Mouse (Mus musculus) lung, postnatal 4 days (tissue): ENCODE measurements around the gene Rtn1.
A peak's percentile ranks its signal among the peaks of the same experiment; 100 is the strongest.

Source experiments
- DNase-seq, 2 experiments: peaks; one replicate each; pipeline ENCODE4 v3.0.0; 2021

The Rtn1 gene

DNA sequence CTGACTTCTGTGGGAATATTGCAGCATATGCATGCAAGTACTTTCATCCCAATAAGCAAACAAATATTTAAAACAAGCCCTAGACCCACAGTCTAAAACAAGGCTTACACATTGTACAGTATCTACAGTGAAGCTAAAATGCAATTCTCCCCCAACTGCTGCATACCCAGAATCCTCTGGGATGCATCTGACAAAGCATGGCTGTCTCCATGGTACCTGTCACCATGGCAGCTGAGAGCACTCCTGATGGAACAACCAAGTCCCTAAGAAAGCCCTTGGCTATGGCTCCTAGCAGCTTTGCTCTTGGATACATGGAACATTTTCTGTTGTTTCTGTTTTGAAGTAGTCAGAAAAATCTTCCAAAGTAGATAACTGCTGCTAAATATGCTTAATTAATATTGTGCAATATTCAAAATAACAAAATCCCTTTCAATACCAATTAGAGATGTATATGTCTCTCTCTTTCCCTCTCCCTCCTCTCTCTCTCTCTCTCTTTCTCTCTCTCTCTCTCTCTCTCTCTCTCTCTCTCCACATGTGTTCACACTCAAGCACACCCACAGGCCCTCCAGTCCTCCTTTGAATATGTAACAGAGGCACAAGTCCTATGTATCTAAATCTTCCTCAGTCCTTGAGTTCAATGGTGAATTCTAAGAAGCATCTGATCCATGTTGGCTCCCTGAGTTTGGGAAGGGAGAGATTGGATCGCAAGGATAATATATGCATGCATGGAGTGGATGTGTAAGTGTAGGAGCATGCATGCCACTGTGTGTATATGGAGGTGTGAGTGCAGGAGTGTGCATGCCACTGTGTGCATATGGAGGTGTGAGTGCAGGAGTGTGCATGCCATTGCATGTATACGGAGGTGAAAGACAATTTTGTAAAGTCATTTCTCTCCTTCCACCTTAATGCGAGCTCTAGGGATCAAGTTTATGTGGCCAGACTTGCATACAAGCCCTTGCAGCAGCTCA is 143.3 kb downstream of the Rtn1 start:
- no peak for DNase-seq

DNA sequence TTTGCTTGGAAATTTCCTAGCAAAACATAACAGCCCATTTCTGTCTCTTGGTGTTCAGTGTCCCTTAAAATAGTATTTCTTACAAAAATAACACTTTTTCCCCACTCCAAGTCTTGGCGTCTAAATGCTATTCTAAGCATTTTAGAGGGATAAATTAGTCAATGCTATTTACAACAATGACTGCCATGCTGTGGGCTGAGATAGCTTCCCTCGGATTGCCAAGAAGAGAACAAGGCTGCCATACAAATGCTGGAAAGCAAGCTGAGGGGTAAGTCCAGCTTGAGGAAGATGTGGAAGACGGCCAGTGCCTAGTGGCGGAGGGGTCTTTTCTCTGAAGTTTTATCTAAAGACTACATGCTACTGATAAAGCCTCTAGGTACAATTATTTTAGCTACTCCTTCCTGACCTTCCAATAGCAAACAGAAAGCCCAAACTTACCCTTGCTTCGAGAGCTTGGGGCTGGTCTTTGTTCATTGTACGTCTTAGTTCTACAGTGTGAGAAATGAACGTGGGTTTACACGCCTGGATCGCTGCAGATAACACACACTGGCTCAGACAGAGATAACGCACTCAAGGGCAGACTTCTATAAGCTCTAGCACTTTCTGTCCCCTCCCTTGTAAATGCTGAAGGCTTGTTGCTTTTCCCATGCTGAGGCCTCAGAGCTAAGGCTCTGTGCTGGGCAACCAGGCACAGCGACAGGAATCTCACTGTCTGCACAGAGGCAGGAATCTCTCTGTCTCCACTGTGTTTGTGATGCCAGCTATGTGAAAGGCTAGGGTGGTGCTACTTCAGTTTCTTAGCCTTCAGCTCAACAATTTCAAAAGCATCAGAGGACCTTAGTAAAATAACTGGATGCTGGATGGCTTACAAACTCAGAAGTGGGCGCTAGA is 145.4 kb downstream of the Rtn1 start:
- DNase-seq, result no peak

DNA sequence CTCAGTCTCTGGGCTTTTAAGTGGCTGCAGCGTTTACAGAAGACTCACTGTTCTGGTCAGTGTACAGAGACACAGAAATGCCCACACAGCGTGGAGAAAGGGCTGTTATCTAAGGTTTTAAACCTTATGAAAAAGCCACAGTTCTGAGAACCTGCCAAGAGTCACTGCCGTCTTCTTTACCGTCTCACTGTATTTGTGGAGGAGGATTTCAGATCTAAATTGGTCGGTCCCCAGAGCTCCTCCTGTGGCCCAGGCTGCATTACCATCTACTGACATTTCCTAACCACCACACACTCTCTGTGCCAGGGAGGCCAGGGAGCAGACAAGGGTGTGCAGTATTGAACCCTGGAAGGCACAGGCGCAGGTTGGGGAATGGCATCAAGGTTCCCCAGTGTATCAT is 151.9 kb downstream of the Rtn1 start:
- DNase-seq, result no peak

DNA sequence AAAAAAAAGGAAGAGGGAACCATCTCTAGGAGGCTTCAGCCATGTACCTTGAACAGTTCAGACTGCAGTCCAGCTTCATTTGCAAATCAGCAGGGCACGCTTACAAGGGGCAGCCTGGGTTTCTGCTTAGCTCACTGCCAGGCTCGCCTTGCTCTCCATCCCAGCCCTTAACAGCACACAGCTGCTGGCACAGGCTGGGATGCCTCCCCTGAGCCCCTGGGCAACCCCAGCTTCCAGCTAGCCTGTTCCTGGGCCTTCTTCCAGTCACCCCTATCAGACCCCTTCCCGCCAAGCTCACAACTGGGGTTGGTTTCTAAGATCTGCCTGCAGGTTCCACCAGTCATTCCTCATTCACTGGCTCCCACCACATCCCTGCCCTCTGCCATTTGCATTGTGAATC is 155.8 kb downstream of the Rtn1 start:
- DNase-seq, result no peak

DNA sequence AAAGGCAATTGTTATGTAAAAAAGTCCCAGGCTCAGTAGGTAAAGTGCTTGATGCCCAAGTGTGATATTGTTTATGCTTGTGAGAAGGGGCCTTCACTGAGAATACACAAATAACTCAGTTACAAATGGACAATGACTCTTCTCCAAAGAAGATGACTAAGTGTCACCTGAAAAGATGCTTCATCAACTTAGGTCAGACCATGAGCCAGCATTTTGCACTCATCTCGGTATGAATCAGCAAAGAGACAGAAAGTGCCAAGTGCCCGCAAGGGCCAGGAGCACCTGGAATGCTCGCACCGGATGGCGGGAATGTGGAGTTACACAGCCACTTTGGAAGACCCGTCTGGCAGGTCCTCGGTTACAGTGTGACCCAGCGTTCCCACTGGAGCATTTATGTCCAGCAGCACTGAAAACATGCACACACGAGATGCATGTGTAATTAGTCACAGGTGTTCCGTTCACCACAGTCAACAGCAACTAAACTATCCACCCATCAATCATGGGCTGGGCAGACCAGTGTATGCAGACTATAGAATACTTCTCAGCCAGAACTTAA is 156.9 kb downstream of the Rtn1 start:
- DNase-seq, result no peak

DNA sequence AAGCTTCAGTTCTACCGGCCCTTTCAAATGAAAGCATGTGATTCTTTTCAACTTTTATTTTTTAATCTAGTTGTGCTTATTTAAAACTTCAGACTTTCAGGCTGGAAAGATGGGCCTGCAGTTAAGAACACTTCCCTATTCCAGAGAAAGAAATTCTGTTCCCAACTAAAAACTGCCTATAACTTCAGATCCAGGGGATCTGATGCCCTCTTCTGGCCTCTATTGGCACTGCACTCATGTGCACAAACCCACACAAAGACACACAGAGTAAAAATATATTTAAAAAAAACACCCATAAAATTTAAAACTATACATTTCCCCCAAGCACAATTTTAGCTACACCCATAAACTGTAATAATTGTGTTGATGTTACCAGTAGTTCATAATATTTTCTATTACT is 163.9 kb downstream of the Rtn1 start:
- no peak for DNase-seq

DNA sequence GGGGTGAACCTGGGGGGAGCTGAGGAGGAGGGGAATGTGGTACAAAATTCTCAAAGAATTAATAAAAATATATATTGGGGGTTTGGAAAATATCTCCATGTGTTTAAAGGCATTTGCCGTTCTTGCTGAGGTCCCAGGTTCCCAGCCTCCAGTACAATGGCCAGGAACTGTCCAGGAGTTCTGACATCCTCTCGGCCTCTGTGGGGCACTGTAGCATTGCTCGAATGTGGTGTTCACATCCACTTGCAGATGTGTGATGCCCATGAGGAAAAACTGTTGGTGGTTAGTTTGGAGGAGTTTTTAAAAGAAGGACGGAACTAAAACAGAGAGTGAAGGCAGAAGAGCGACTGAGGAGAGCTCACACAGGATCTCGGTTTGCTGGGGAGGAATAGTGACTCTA is 166.0 kb downstream of the Rtn1 start:
- no peak for DNase-seq

DNA sequence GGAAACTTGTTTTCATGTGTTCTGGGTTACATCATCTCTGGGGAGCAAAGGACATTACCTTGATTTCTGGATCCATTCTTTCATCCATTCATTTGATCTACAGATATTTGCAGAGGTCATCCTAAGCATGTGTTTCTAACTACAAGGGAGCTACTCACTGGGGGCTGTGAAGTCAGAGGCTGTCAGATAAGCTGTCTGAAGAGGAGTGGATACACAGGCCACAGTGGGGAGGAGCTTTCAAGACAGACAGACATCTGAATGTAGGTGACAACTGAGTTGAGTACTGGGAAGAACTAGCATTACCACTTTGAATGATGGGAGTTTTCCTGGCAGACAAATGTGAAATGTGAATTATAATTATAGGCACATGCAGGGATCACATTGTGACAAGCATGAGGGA is 168.3 kb downstream of the Rtn1 start:
- DNase-seq, result no peak

DNA sequence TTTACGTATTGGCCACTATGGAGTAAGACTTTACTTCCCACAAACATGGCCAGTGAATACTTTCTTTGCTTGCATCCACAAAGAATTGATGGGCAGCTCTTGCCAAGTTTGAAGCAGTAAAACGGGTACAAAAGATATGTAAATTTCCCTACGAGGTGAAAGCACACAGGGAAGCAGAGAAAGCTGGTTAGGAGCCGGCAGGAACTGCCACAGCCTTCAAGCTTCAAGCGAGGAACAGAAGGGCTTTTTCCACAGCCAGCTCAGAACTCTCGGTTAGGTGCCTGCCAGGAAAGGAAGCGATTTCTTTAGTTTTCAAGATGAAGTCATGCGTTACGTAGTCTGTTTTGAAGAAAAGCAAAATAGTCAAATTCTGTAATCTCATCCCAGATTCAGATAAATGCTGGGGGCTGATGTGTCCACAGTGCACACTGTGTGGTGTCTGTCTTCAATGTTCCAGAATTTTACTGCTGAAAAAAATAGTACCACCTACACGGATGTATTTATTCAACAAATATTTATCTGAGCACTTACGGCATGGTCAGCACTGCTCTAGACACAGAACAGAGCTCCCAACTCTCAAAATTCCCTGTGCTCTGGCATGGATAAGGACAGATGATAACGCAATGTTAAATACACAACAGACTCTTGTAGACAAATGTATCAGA is 169.5 kb downstream of the Rtn1 start:
- DNase-seq, result no peak

DNA sequence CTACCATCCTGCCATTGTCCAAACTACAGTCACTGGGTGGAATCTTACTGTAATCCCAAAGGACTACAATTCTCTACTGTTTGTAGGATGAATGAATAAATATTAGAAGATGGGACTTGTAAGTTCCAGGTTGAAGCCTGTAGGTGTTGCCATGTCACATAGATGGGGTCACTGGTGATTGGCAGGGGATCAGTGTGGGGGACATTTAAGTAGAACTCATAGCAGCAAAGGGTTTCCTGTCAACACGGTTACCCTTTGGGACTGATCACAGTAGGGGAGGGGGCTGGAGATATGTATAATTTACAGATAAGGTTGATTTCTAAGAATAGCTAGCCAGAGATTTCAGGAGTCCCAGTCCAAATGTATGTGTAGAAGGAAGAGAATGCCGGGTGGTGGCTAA is 171.6 kb downstream of the Rtn1 start:
- no peak for DNase-seq

DNA sequence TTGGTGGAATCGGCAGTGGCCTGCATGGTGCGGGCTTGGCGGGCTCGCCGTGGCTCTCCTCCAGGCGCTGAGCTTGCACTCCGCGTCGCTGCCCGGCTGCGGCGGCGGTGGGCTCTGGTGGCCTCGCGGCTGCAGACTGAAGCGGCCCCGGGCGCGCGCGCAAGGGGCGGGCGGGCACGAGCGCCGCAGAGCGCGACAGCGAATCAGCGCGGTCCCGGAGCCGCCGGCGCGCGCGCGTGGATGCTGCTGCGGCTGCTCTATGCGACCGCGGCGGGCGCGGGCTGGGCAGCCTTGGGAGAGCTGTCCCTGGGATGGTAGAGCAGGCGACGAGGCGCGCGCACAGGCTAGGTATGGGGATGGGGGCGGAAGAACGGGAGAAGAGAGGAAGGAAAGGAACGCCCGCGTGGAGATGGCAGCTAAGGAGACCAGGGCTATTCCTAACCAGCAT is 172.3 kb downstream of the Rtn1 start:
- DNase-seq, result peak; percentile 59 to 80

DNA sequence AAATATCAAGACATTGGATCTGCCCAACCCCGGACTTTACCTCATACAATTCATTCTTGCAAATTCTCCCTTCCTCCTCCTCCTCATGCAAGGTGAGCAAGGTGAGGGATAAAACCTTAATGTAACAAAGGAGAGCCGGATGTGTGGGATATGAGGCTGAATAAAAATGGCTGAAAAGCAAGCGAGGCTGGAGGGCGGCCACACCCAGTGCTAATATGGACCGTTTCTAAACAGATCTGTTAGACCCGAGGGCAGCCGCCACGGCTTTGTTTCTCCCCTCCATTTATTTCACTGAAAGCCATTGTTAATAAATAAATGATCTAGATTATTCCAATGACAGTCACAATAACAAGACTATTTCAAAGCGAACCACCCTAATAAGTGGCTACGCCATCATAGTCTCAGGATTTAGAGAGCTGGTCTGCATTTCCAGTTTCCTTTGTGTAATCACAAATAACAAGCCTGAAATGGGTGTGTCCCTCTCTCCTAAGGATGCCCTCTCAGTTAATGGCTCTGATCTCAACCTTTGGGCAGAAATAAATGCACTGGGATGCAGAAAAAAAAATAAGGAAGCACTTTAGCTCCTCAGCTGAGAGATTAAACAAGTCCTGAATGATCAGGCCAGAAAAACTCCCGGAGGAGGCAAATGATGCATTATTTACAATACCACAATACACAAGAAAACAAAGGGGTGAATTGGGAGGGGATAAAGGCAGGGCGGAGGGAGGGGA is 173.1 kb downstream of the Rtn1 start:
- DNase-seq, result no peak

DNA sequence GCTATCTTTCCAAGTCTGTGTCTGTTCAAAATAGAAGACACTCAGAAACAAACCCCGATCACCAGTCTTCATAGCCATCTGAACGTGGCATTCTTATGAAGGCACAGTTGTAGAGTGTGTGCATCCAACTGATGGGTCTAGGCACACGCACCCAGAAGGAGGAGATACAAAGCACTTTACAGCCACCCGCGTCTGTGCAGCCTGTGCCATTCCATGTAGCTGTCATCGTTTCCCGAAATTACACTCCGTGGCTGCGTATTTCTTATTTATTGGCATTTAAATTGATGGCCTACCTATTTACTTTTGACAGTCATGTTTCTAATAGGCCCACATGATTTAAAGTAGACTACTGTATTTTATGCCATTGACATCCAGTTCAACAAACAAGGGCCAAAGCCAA is 173.9 kb downstream of the Rtn1 start:
- no peak for DNase-seq

DNA sequence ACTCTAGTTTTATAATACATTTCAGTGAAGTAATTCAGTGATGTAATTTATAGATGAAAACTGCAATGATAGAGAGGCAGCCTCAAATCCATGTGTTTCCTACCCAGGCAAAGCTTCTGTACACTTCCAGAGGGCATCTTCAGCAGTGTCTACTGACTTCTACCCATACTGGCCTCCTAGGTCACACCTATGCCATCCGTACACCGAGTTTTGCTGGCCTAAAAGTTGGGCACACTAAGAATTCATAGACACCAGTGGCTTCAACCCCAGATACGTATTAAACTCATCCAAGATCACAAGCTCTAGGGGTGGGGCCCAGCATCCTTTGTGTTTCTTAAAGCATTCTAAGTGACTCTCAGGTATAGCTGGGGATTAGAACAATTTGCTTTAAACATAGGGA is 174.7 kb downstream of the Rtn1 start:
- DNase-seq, result no peak

DNA sequence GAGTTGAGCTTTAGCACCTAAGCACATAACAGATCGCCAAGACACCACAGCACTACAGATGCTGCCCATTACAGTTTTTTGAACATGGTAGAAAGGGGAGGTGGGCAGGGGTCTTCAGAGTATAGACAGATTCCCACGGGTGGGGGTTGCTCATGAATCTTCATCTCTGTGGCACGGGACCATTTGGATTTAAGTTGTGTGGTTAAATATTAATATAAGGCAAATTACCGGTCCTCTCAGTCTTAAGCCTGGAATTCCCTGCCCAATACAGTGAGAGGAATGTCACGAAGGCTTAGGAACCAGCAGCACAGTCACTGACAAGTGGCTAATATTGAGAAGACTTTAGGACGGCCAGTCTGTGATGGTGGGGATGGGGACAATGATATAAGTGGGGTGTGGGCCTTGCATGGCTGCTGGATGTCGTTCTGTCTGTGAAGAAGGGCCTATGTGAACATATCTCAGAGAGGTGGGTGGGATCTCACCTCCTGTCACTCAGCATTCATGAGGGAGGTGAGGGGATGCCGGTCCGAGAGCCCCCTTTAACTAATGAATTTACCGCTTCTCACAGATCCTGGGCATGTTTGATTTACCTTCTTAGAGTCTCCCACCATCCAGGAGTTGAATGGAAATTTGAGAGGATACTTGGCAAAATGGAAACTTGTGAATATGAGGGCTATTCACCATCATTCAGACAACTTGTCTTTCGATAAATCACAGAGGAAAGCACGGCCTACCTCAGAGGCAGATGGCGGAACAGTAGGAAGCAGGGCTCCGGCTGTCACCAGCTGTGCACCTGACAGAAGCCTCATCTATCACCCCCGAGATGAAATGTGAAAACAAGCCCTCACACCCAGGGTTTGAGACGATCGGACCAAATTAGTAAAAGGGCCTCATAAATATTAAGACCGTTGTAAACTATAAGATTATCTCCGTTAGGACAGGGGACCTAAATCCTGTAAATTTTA is 175.7 kb downstream of the Rtn1 start:
- no peak for DNase-seq

DNA sequence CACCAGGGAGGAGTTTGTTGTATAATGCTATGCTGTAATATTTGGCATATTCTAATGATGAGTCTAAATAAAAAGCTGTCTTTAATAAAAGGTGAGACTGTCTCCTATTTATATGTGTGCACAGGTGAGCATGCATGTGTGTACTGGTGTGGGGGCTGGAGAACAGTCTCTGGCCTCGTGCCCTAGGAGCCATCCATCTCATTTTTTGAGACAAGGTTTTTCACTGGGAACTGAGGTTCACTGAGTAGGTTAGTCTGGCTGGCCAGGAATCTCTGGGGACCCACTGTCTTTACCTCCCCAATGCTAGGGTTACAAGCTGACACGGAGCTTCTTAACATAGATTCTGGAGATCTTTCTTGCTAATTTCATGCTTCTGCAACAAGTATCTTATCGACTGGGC is 176.7 kb downstream of the Rtn1 start:
- DNase-seq, result no peak

DNA sequence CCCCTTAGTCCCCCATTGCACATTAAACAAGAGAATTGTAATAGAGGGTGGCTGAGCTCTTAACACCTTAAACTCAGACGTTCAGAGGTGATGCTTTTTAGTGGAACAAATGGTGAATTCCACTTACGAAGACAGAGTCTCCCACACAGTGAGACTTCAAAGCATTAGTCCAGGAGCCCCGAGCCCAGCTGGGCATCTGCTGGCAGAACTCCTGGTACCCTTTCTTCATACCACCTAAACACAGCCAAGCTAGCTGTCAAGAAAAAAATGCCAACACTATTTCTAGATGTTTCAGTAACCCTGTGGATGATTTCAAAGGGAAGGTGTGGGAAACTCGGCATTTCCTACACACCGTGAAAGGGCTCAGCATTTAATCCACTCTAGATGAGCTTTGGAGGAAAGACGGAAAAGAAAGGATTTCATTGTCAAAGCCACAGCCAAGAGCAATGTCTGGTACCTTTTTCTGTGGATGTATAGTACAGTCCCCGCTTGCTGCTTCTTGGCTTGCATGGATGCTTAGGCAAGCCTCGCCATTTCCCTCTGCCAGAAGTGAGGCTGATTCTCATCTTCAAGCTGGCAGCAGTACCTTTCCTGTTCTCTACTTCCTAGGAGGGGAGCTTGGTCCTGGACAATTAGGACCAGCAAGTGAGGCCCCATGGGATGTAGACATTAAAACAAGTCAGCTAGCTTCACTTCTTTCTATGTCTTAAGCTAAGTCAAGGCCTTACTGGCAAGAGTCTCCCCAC is 179.2 kb downstream of the Rtn1 start:
- no peak for DNase-seq

DNA sequence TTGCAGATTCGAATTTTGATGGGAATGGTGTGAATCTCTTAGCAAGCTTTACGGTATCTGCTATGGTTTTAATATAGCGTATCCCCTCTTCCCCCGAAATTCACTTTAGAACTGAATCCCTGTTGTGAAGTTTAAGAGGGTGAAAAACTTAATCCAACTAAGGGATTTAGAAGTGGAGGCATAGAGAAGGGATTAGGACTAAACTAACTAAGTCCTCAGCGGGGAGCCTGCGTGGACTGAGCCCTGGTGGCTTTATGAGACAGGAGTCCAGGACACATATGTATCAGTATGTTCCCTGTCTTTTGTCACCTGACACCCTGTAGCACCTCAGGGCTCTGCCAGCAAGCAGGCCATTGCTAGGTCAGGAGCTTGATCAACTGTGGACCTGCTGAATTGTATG is 181.1 kb downstream of the Rtn1 start:
- DNase-seq, result no peak

DNA sequence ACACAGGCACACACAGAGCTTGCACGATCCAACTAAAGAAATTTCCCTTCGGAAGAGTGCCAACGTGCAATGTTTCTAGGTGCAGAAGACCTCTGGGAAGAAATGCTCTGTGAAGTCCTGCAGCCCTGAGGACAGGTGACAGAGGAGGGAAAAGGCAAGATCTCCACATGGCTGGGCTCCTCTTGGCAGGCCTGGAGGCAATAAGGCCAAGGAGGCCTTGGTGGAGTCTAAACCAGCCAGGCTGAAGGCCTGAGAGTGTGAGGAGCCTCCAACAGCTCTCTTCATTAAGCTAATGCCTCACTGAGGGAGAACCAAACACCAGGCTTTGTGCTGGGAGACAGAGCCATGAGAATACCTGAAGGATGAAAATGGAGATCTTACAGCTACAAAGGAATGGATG is 183.5 kb downstream of the Rtn1 start:
- no peak for DNase-seq

DNA sequence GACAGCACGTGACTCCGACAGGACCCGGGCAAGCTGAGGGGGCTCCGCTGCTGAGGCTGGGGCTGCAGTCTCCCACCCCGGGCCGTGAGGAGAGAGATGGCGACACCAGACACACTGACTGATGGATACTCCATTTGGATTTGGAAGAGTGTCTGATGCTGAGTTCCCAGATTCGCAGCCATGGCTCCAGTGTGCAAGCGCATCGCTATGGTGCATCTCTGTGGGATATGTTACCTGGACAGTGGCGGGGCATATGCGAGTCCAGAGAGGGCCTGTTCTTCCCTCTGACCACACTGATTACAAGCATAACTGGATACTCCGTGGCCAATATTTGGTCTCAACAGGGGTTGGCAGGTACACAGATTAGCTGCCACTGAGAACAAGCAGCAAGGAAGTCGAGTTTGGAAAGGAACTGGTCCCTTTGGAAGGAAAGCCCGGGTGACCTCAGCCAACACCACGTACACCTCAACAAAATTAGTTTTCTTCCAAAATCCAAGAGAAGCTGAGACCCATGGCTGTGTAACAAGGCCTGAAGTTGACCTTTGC is 185.2 kb downstream of the Rtn1 start:
- DNase-seq, result no peak
